ENCODE assay signal across 19 mouse cellular contexts in genomic region chr9:60329911-60330310, GRCm38 (mm10).
A peak's percentile ranks its signal among the peaks of the same experiment; 100 is the strongest.
DNase-seq lines count a peak whose midpoint lies in the region; ATAC-seq and TF ChIP-seq lines count a peak whose summit lies in the region.
"Had no signal": no experiment of that assay in that cellular context is flagged by ENCODE, and none has a peak within 500 bp of the region (broad histone marks: within the 10 kb centered on the region; RNA-seq: fewer than 3 reads in every experiment).

No protein-coding gene starts in this region.

- no peaks in the 10 kb centered on the region for H3K9me3 ChIP-seq in forebrain, embryonic 14.5 days (replicated peaks; ENCODE audit: control insufficient read depth, low read length)
- no peaks in the 10 kb centered on the region for H3K9me3 ChIP-seq in forebrain, embryonic 12.5 days
- H3K9me3 ChIP-seq in lung, embryonic 14.5 days (ENCODE audit: low read depth, low read length): no peaks in the 10 kb centered on the region
- H3K9me3 ChIP-seq: embryonic facial prominence, embryonic 10.5 days; heart, embryonic 12.5 days; hindbrain, embryonic 10.5 days; intestine, embryonic 15.5 days had no signal

- H3K36me3 ChIP-seq in forebrain, embryonic 14.5 days (ENCODE audit: control insufficient read depth, insufficient read depth, low read length): no peaks in the 10 kb centered on the region
- no peaks in the 10 kb centered on the region for H3K36me3 ChIP-seq in forebrain, embryonic 12.5 days (replicated peaks)
- no peaks in the 10 kb centered on the region for H3K36me3 ChIP-seq in lung, embryonic 14.5 days (ENCODE audit: insufficient read depth)
- H3K36me3 ChIP-seq: embryonic facial prominence, embryonic 10.5 days; heart, embryonic 12.5 days; hindbrain, embryonic 10.5 days; intestine, embryonic 15.5 days had no signal

- H3K27me3 ChIP-seq in forebrain, embryonic 14.5 days (replicated peaks; ENCODE audit: control insufficient read depth, insufficient read depth, low read length): no peaks in the 10 kb centered on the region
- no peaks in the 10 kb centered on the region for H3K27me3 ChIP-seq in forebrain, embryonic 12.5 days
- no peaks in the 10 kb centered on the region for H3K27me3 ChIP-seq in lung, embryonic 14.5 days (ENCODE audit: insufficient read depth, low read length)
- H3K27me3 ChIP-seq: CH12.LX; heart, embryonic 12.5 days; intestine, embryonic 15.5 days; Patski had no signal

- ATAC-seq in forebrain, embryonic 14.5 days: no peak
- ATAC-seq in forebrain, embryonic 12.5 days (ENCODE audit: low FRiP score): no peak
- ATAC-seq in lung, embryonic 14.5 days (ENCODE audit: insufficient read depth): peak; percentile 21; the same call in 1 of the 2 replicates
- ATAC-seq: activated CD4-positive, CD25-positive, alpha-beta regulatory T cell, adult 4 months; intestine, embryonic 15.5 days; Patski had no signal

- TF ChIP-seq CTCF in lung, embryonic 14.5 days (IDR thresholded peaks at IDR 0.05; ENCODE audit: low read depth): no peak

- DNase-seq in forebrain, embryonic 14.5 days (ENCODE audit: low spot score): peak; percentile 63
- DNase-seq in layer of hippocampus, adult 9-11 months: peak; percentile 18
- no peak for DNase-seq in layer of hippocampus, postnatal 25 days (ENCODE audit: extremely low spot score in 1 of 2, low spot score in 1 of 2)
- peak; percentile 82 for DNase-seq in lung, embryonic 14.5 days
- DNase-seq in lung, adult 18-20 months: no peak
- peak; percentile 58 for DNase-seq in brain, embryonic 18.5 days (ENCODE audit: low read depth, low spot score)
- DNase-seq: adrenal gland, postnatal 14 days; cerebellum, adult 9-10 months; gastrocnemius, postnatal 14 days; heart, adult 2 months had no signal

- no peak overlapping the region for H3K9ac ChIP-seq in forebrain, embryonic 14.5 days (ENCODE audit: low read length)
- H3K9ac ChIP-seq in forebrain, embryonic 12.5 days: no peak overlapping the region
- no peak overlapping the region for H3K9ac ChIP-seq in lung, embryonic 14.5 days
- H3K9ac ChIP-seq: heart, embryonic 12.5 days; hindbrain, embryonic 14.5 days; intestine, embryonic 15.5 days had no signal

- no peaks in the 10 kb centered on the region for H3K4me1 ChIP-seq in forebrain, embryonic 14.5 days (ENCODE audit: control insufficient read depth, insufficient read depth, low read length)
- no peaks in the 10 kb centered on the region for H3K4me1 ChIP-seq in forebrain, embryonic 12.5 days
- H3K4me1 ChIP-seq in lung, embryonic 14.5 days (ENCODE audit: insufficient read depth): no peaks in the 10 kb centered on the region
- H3K4me1 ChIP-seq: embryonic facial prominence, embryonic 10.5 days; hindbrain, embryonic 10.5 days; intestine, embryonic 15.5 days had no signal

- no peak overlapping the region for H3K27ac ChIP-seq in forebrain, embryonic 14.5 days (ENCODE audit: low read depth, low read length)
- H3K27ac ChIP-seq in forebrain, embryonic 12.5 days: no peak overlapping the region
- no peak overlapping the region for H3K27ac ChIP-seq in lung, embryonic 14.5 days (ENCODE audit: low read depth)
- H3K27ac ChIP-seq: embryonic facial prominence, embryonic 10.5 days; heart, adult 2 months; hindbrain, embryonic 10.5 days; hindbrain, embryonic 14.5 days; intestine, embryonic 15.5 days had no signal

- WGBS in forebrain, embryonic 14.5 days: 75% methylated on average over 4 of the region's 4 CpGs
- 83% methylated on average over 4 of the region's 4 CpGs for WGBS in forebrain, embryonic 12.5 days
- WGBS in lung, embryonic 14.5 days: 29% methylated on average over 4 of the region's 4 CpGs

- no peak overlapping the region for H3K4me3 ChIP-seq in forebrain, embryonic 14.5 days (ENCODE audit: low read depth, low read length)
- no peak overlapping the region for H3K4me3 ChIP-seq in forebrain, embryonic 12.5 days (replicated peaks)
- no peak overlapping the region for H3K4me3 ChIP-seq in lung, embryonic 14.5 days (ENCODE audit: low read depth, low read length)
- H3K4me3 ChIP-seq: embryonic facial prominence, embryonic 10.5 days; heart, adult 2 months; heart, embryonic 12.5 days; hindbrain, embryonic 10.5 days; intestine, embryonic 15.5 days had no signal

- no peak overlapping the region for H3K4me2 ChIP-seq in forebrain, embryonic 14.5 days (ENCODE audit: low read length)
- no peak overlapping the region for H3K4me2 ChIP-seq in forebrain, embryonic 12.5 days
- H3K4me2 ChIP-seq in lung, embryonic 14.5 days: no peak overlapping the region
- H3K4me2 ChIP-seq: heart, embryonic 12.5 days; hindbrain, embryonic 14.5 days; intestine, embryonic 15.5 days had no signal

Comparison
In these comparisons a context has a peak if more than half of its experiments do, and no peak if none do; other contexts are left out.
1. DNase-seq: peak in forebrain, embryonic 14.5 days (single experiment), layer of hippocampus, adult 9-11 months (single experiment), lung, embryonic 14.5 days (single experiment) and brain, embryonic 18.5 days (single experiment); none in layer of hippocampus, postnatal 25 days (0 of 2) and lung, adult 18-20 months (0 of 2).